Mouse (Mus musculus): ENCODE results near the gene Zmiz2. TPM values are rescaled to one million over a fixed set of nuclear protein-coding genes. Genes with fewer than 3 reads are reported as not detected.

The Zmiz2 gene
- total and polyA plus RNA-seq, 3 experiments, result 10.6 to 238 (median 46.3) TPM

DNA sequence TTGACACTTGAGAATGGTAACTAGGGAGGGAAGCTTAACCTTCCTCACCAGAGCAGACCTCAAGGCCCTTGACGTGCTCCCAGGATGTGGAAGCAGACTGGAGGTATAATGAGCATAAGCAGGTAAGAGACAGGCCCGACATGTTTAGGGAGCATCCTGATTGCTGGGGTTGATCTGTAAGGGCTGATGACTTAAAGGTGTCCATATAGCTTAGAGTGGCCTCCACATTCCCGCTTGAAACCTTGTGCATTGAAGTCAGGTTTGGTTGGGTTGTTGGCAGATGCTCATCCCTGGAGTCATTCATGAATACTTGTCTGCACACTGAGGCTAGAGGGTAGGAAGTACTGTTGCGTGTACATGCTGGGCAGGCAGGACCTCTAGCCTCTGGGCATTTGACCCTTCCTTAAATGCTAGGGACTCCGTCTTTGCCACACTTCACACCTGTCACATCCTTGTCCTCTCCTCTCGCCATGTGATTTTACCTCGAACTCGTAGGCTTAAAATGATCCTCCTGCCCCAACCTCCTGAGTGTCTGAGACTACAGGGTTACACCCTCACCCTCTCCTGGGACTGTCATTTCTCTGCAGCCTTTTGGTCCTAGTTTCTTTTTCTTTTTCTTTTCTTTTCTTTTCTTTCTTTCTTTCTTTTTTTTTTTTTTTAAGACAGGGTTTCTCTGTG, 1.6 kb downstream of the Zmiz2 start:
- dilution Hi-C loops (cut with MboI; ENCODE audit: extremely low pct_ligation_motif_present, extremely low pct_unique_long_range_greater_than_20kb, low sequenced_read_pairs), result no loop called here
- Histone ChIP-seq H3K36me3 (replicated peaks in 1 of 2; ENCODE audit: control insufficient read depth in 1 of 2, insufficient read depth in 1 of 2, low read length in 1 of 2) (peaks cover 18 to 34% of the 10 kb centered on the region in 2 experiments), H3K4me1 (ENCODE audit: control insufficient read depth in 1 of 2, insufficient read depth in 2 of 2) (peaks cover 26 to 52% of the 10 kb centered on the region in 2 experiments), H3K4me2 (ENCODE audit: insufficient read depth, low read depth, poor library complexity, severe bottlenecking) (peak overlapping the region; percentile 73), H3K4me3 (replicated peaks in 1 of 3; ENCODE audit: low read depth in 2 of 3, low read length in 2 of 3, poor library complexity in 1 of 3) (peak overlapping the region; percentile 76 to 99 (median 79)), H3K27ac (ENCODE audit: insufficient read depth, low read depth) (peak overlapping the region; percentile 96), H3K79me2 (replicated peaks; ENCODE audit: control insufficient read depth, extremely low read depth, insufficient read depth, poor library complexity, severe bottlenecking) (peaks cover 58% of the 10 kb centered on the region), H3K27me3 (replicated peaks) (no peaks in the 10 kb centered on the region), H3K9ac (ENCODE audit: insufficient read depth, low read depth) (peak overlapping the region; percentile 53), H3K9me3 (replicated peaks; ENCODE audit: low read length) (no peaks in the 10 kb centered on the region)
- DNase-seq (ENCODE audit: extremely low read depth), result peak; percentile 34
- in situ Hi-C loops (cut with MboI; ENCODE audit: low pct_ligation_motif_present, low pct_unique_long_range_greater_than_20kb, low sequenced_read_pairs), result no loop called here
- TF ChIP-seq USF1 (IDR thresholded peaks at IDR 0.05; ENCODE audit: low read depth, low read length), result no peak
- TF ChIP-seq KAT2A (IDR thresholded peaks at IDR 0.05; ENCODE audit: insufficient replicate concordance, low read length), result no peak
- peak; percentile 32; the same call in 1 of the 2 replicates for TF ChIP-seq CHD2 (IDR thresholded peaks at IDR 0.05; ENCODE audit: low read length)
- TF ChIP-seq IRF4 (IDR thresholded peaks at IDR 0.05; ENCODE audit: low read depth, low read length), result no peak
- TF ChIP-seq CTCF (conservative IDR thresholded peaks at IDR 0.05 in 1 of 2, IDR thresholded peaks at IDR 0.05 in 1 of 2; ENCODE audit: low read depth in 2 of 2, low read length in 2 of 2), result no peak
- TF ChIP-seq ZC3H11A (IDR thresholded peaks at IDR 0.05; ENCODE audit: low read depth, low read length), result no peak
- TF ChIP-seq RAD21 (IDR thresholded peaks at IDR 0.05; ENCODE audit: low read depth, low read length), result no peak
- TF ChIP-seq BHLHE40 (IDR thresholded peaks at IDR 0.05; ENCODE audit: low read depth, low read length), result 0 out of 2 replicates have a peak, but pooled peaks have one; percentile 5
- 0 out of 2 replicates have a peak, but pooled peaks have one; percentile 42 for TF ChIP-seq MYC (IDR thresholded peaks at IDR 0.05; ENCODE audit: low read depth, low read length)
- TF ChIP-seq HCFC1 (IDR thresholded peaks at IDR 0.05; ENCODE audit: low read depth, low read length), result no peak
- TF ChIP-seq NRF1 (IDR thresholded peaks at IDR 0.05; ENCODE audit: low read depth, low read length), result no peak
- TF ChIP-seq SMC3 (IDR thresholded peaks at IDR 0.05; ENCODE audit: low read depth, low read length), result no peak
- TF ChIP-seq MAFK (IDR thresholded peaks at IDR 0.05; ENCODE audit: insufficient replicate concordance, low read length), result no peak
- no peak for TF ChIP-seq POLR2AphosphoS2 (IDR thresholded peaks at IDR 0.05; ENCODE audit: low read depth, low read length)
- TF ChIP-seq SIN3A (IDR thresholded peaks at IDR 0.05; ENCODE audit: low read length), result 0 out of 2 replicates have a peak, but pooled peaks have one; percentile 24
- no peak for TF ChIP-seq EP300 (IDR thresholded peaks at IDR 0.05; ENCODE audit: low read length)
- 0 out of 2 replicates have a peak, but pooled peaks have one; percentile 13 for TF ChIP-seq ELF1 (IDR thresholded peaks at IDR 0.05; ENCODE audit: low read depth, low read length)
- TF ChIP-seq TBP (conservative IDR thresholded peaks at IDR 0.05; ENCODE audit: low read depth, low read length), result no peak
- no peak for TF ChIP-seq PAX5 (IDR thresholded peaks at IDR 0.05; ENCODE audit: low read length)
- TF ChIP-seq ZKSCAN1 (IDR thresholded peaks at IDR 0.05; ENCODE audit: borderline replicate concordance, low read depth, low read length), result no peak
- TF ChIP-seq MXI1 (IDR thresholded peaks at IDR 0.05; ENCODE audit: low read depth, low read length), result peak; percentile 44; the same call in 1 of the 2 replicates
- no peak for TF ChIP-seq E2F4 (IDR thresholded peaks at IDR 0.05; ENCODE audit: insufficient replicate concordance, low read depth, low read length)
- peak; percentile 60 for TF ChIP-seq UBTF (IDR thresholded peaks at IDR 0.05; ENCODE audit: low read depth, low read length)
- TF ChIP-seq NELFE (IDR thresholded peaks at IDR 0.05; ENCODE audit: low read depth, low read length), result no peak
- TF ChIP-seq JUN (IDR thresholded peaks at IDR 0.05; ENCODE audit: insufficient read depth, low read depth, low read length), result no peak
- no peak for TF ChIP-seq GABPA (IDR thresholded peaks at IDR 0.05; ENCODE audit: insufficient replicate concordance, low read depth, low read length)
- TF ChIP-seq USF2 (conservative IDR thresholded peaks at IDR 0.05; ENCODE audit: low read depth, low read length), result no peak
- TF ChIP-seq TCF12 (IDR thresholded peaks at IDR 0.05; ENCODE audit: low read depth, low read length), result peak; percentile 22; the same call in 1 of the 2 replicates
- TF ChIP-seq POLR2A (IDR thresholded peaks at IDR 0.05; ENCODE audit: low read depth, low read length), result peak; percentile 22; the same call in 1 of the 2 replicates
- TF ChIP-seq ZMIZ1 (IDR thresholded peaks at IDR 0.05; ENCODE audit: low read depth, low read length), result peak; percentile 61
- TF ChIP-seq MAZ (IDR thresholded peaks at IDR 0.05; ENCODE audit: low read depth, low read length), result no peak
- TF ChIP-seq RCOR1 (conservative IDR thresholded peaks at IDR 0.05; ENCODE audit: low read depth, low read length), result no peak
- peak; percentile 69 for TF ChIP-seq MAX (IDR thresholded peaks at IDR 0.05; ENCODE audit: low read length)
- no peak for TF ChIP-seq ETS1 (conservative IDR thresholded peaks at IDR 0.05; ENCODE audit: low read depth, low read length)
- peak; percentile 45; the same call in 1 of the 2 replicates for TF ChIP-seq ZNF384 (IDR thresholded peaks at IDR 0.05; ENCODE audit: low read depth, low read length)
- TF ChIP-seq MEF2A (IDR thresholded peaks at IDR 0.05; ENCODE audit: borderline replicate concordance, low read depth, low read length), result no peak
- TF ChIP-seq CHD1 (IDR thresholded peaks at IDR 0.05; ENCODE audit: low read depth, low read length), result no peak
- no peak for TF ChIP-seq JUND (conservative IDR thresholded peaks at IDR 0.05; ENCODE audit: low read depth, low read length)
